Mouse (Mus musculus) limb, embryonic 12.5 days (tissue): ENCODE measurements around the gene Cycs. TPM values are rescaled to one million over a fixed set of nuclear protein-coding genes. Genes with fewer than 3 reads are reported as not detected.

ENCODE experiments used
- ATAC-seq: fragments of 200-750 bp; cut with Nextera tagmentation; 2 replicates; pipeline ENCODE4 v1.8.0; 2017; ENCODE audit warnings: low read depth, moderate TSS enrichment; ENCODE audit not compliant: insufficient number of reproducible peaks, insufficient read depth, low FRiP score, low TSS enrichment
- H3K27ac ChIP-seq: fragments of 300-500 bp; sonication (generic); 2 replicates; pipeline ENCODE4 v1.5.1; 2016; ENCODE audit warnings: mild to moderate bottlenecking, moderate library complexity
- H3K27me3 ChIP-seq: fragments of 300-500 bp; sonication (generic); 2 replicates; pipeline ENCODE4 v1.6.1; 2016; ENCODE audit warnings: mild to moderate bottlenecking, moderate library complexity
- H3K36me3 ChIP-seq: fragments of 300-500 bp; sonication (generic); 2 replicates; pipeline ENCODE4 v1.6.1; 2016; ENCODE audit warnings: mild to moderate bottlenecking, moderate library complexity
- H3K4me1 ChIP-seq: fragments of 300-500 bp; sonication (generic); replicated peaks from 2 replicates; pipeline ENCODE4 v1.6.1; 2016
- H3K4me2 ChIP-seq: fragments of 300-500 bp; sonication (generic); 2 replicates; pipeline ENCODE4 v1.6.1; 2016; ENCODE audit warnings: mild to moderate bottlenecking, moderate library complexity
- H3K4me3 ChIP-seq: fragments of 300-500 bp; sonication (generic); replicated peaks from 2 replicates; pipeline ENCODE4 v1.5.1; 2016; ENCODE audit warnings: mild to moderate bottlenecking
- H3K9ac ChIP-seq: fragments of 300-500 bp; sonication (generic); replicated peaks from 2 replicates; pipeline ENCODE4 v1.6.1; 2016; ENCODE audit warnings: mild to moderate bottlenecking, moderate library complexity
- H3K9me3 ChIP-seq: fragments of 300-500 bp; sonication (generic); 2 replicates; pipeline ENCODE4 v1.6.1; 2016; ENCODE audit warnings: mild to moderate bottlenecking, moderate library complexity
- WGBS: fragments of 180-500 bp; shearing (Covaris S2); methylation state at CpG from one replicate; pipeline ENCODE4 v1.1.7; 2016; 5-methylcytosine and 5-hydroxymethylcytosine counted together
- polyA plus RNA-seq: library from polyadenylated mRNA; unstranded; fragments of >200 nt; fragmentation: Nextera tagmentation; extraction: Ambion mirVana; gene quantifications from 2 replicates; pipeline ENCODE4 v1.2.1, GENCODE M21; 2016

The Cycs gene
- 67.4 and 71.1 TPM in 2 replicates for polyA plus RNA-seq

- H3K9me3 ChIP-seq = no peaks in the 10 kb centered on the region
- ATAC-seq = peak; percentile 98
- H3K4me2 ChIP-seq = peak within 1 kb of the TSS; percentile 87
- under 1% methylated on average over 78 of the region's 78 CpGs for WGBS
- peak within 1 kb of the TSS; percentile 76 for H3K9ac ChIP-seq
- peak within 1 kb of the TSS; percentile 80 for H3K27ac ChIP-seq
- peaks cover 21% of the 10 kb centered on the region for H3K36me3 ChIP-seq
- peaks cover 10% of the 10 kb centered on the region; the same call in 1 of the 2 replicates for H3K4me1 ChIP-seq
- no peaks in the 10 kb centered on the region for H3K27me3 ChIP-seq
- H3K4me3 ChIP-seq = peak within 1 kb of the TSS; percentile 74
Observed at GRCm38 (mm10) chr6:50566141-50566996, at the start of gene Cycs. Cycs (minus strand) TSS chr6:50566538.

- ATAC-seq = no peak
- Histone ChIP-seq H3K4me1 (peaks cover 18% of the 10 kb centered on the region), H3K27me3 (no peaks in the 10 kb centered on the region), H3K9ac (no peak overlapping the region), H3K4me3 (no peak overlapping the region), H3K36me3 (no peaks in the 10 kb centered on the region), H3K27ac (no peak overlapping the region), H3K9me3 (no peaks in the 10 kb centered on the region), H3K4me2 (no peak overlapping the region)
- 29% methylated on average over 4 of the region's 4 CpGs for WGBS
Observed at GRCm38 (mm10) chr6:50601620-50602019, 35.3 kb upstream of the Cycs start.

- no peak overlapping the region for H3K4me2 ChIP-seq
- no peaks in the 10 kb centered on the region for H3K9me3 ChIP-seq
- peaks cover 6% of the 10 kb centered on the region for H3K27me3 ChIP-seq
- ATAC-seq = no peak
- H3K9ac ChIP-seq = no peak overlapping the region
- H3K27ac ChIP-seq = peak overlapping the region; percentile 54
- H3K4me3 ChIP-seq = no peak overlapping the region
- peaks cover 21% of the 10 kb centered on the region for H3K4me1 ChIP-seq
- 58% methylated on average over 5 of the region's 5 CpGs for WGBS
- no peaks in the 10 kb centered on the region for H3K36me3 ChIP-seq
Observed at GRCm38 (mm10) chr6:50598560-50598959, 32.2 kb upstream of the Cycs start.

DNA sequence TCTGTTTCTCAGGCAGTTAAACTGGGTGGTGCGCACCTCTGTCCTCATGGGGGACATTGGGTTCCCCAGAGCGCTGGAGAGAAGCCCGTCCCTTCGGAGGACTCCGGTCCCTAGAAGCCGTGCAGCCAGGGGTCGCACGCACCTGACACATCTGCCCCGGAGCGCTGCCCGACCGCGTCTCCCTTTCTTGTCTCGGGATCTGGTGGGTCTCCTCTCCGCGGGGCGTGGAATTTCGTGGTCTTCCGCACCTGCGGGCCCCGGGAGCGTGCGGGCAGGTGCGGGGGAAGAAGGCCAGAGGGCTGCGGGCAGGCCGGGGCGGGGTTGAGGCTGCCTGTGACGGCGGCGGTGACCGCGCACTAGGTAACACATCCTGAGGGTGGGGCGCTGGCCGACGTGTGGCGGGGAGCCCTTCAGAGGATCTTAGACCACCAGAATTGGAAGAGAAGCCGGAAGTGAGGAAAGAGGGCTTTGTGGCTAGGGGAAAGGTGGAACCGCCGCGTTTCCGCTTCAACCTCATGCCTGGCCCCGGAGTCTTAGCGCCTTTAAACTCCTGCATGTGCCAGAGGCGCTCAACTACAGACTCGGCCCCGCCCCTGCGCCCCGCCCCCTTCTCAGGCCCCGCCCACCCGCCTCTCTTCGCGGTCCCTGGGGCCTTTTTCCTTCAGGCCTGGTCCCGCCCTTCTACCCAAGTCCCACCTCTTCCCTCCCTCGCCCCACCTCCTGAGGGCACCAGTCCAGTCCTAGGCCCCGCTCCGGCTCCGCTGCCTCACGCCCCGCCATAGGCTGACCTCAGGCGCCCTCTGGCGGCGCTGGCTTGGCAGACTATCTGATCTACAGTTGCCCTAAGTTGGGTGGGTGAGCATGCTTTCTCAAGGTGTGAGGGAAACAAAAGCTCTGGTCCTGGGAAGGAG is 30.2 kb upstream of the Cycs start, which contains the start of gene 4921507P07Rik:
TSS of gene 4921507P07Rik (minus strand) at position 332 of the 911 bp plus-strand sequence.
- Histone ChIP-seq H3K27ac (no peak within 1 kb of the TSS), H3K9ac (peak within 1 kb of the TSS; percentile 59), H3K9me3 (no peaks in the 10 kb centered on the region), H3K27me3 (peaks cover 6% of the 10 kb centered on the region), H3K4me2 (peak within 1 kb of the TSS; percentile 93), H3K36me3 (no peaks in the 10 kb centered on the region), H3K4me1 (peaks cover 21% of the 10 kb centered on the region), H3K4me3 (peak within 1 kb of the TSS; percentile 53)
- WGBS = under 1% methylated on average over 53 of the region's 62 CpGs
- ATAC-seq = peak; percentile 93

GRCm38 (mm10) chr6:50594372-50594771 is 28.0 kb upstream of the Cycs start:
- ATAC-seq = no peak
- Histone ChIP-seq H3K27me3 (peaks cover 6% of the 10 kb centered on the region), H3K4me3 (no peak overlapping the region), H3K36me3 (no peaks in the 10 kb centered on the region), H3K4me2 (no peak overlapping the region), H3K27ac (no peak overlapping the region), H3K9me3 (no peaks in the 10 kb centered on the region), H3K4me1 (peaks cover 21% of the 10 kb centered on the region), H3K9ac (no peak overlapping the region)
- WGBS = 84% methylated on average over 2 of the region's 2 CpGs

DNA sequence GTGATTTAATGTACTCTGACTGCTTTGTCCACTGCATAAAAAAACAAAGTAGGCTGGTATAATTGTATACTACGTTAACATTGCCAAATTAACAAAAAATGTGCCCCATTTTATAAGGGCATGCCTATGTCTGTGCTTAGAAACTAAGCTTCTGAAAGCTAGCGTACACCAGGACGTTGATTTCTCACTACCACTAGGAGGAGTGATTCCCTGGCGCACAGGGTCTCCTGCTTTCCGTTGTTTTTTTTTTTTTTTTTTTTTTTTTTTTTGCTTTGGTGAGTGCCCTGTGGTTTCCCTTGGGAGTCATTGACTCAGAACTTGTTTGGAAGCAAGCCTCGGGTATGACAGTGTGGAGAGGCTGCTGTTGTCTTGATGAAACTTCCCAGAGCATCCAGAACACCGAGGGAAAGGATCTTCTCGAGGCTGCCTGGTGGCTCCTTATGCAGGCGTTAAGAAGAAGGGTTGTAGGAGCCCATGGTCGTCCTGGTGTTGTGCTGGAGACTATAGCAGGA is 27.1 kb upstream of the Cycs start:
- Histone ChIP-seq H3K27ac (no peak overlapping the region), H3K27me3 (peaks cover 6% of the 10 kb centered on the region), H3K4me1 (peaks cover 17% of the 10 kb centered on the region), H3K9me3 (no peaks in the 10 kb centered on the region), H3K9ac (no peak overlapping the region), H3K4me2 (no peak overlapping the region), H3K4me3 (no peak overlapping the region), H3K36me3 (no peaks in the 10 kb centered on the region)
- 69% methylated on average over 10 of the region's 10 CpGs for WGBS
- no peak for ATAC-seq

- H3K27ac ChIP-seq = no peak overlapping the region
- H3K9me3 ChIP-seq = no peaks in the 10 kb centered on the region
- no peaks in the 10 kb centered on the region for H3K36me3 ChIP-seq
- no peak overlapping the region for H3K9ac ChIP-seq
- WGBS = 84% methylated on average over 3 of the region's 3 CpGs
- H3K4me3 ChIP-seq = no peak overlapping the region
- peaks cover 1% of the 10 kb centered on the region; the same call in 1 of the 2 replicates for H3K27me3 ChIP-seq
- 0 out of 2 replicates have a peak, but pooled peaks cover 2% of the 10 kb centered on the region for H3K4me1 ChIP-seq
- no peak overlapping the region for H3K4me2 ChIP-seq
- no peak for ATAC-seq
Observed at GRCm38 (mm10) chr6:50590234-50590633, 23.9 kb upstream of the Cycs start.

- 0 out of 2 replicates have a peak, but pooled peaks cover 3% of the 10 kb centered on the region for H3K4me1 ChIP-seq
- no peak overlapping the region for H3K4me2 ChIP-seq
- H3K27me3 ChIP-seq = no peaks in the 10 kb centered on the region
- H3K27ac ChIP-seq = no peak overlapping the region
- 98% methylated on average over 1 of the region's 1 CpGs for WGBS
- H3K36me3 ChIP-seq = no peaks in the 10 kb centered on the region
- no peak for ATAC-seq
- H3K9ac ChIP-seq = no peak overlapping the region
- no peaks in the 10 kb centered on the region for H3K9me3 ChIP-seq
- no peak overlapping the region for H3K4me3 ChIP-seq
Observed at GRCm38 (mm10) chr6:50588251-50588650, 21.9 kb upstream of the Cycs start.

DNA sequence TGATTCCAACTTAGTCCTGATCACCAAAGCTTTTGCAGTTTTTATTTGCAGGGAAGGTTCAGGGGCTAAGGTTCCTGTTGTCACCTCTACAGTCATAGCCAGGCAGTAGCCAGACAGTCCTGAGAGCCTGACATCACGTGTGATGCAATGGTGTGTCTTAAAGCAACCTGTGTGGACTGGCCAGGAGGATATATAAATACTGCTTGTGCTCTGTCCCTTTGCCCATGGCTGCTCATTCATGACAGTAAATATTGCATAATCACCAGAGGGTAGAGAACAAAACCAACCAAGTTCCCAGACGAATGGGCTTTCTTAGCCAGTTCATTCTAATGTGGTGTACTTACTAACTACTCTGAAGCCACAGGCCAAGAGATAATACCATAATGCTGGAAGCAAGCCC is 21.1 kb upstream of the Cycs start:
- no peak overlapping the region for H3K4me3 ChIP-seq
- ATAC-seq = no peak
- H3K27me3 ChIP-seq = no peaks in the 10 kb centered on the region
- H3K9me3 ChIP-seq = no peaks in the 10 kb centered on the region
- no peak overlapping the region for H3K27ac ChIP-seq
- no peak overlapping the region for H3K9ac ChIP-seq
- WGBS = 87% methylated on average over 2 of the region's 2 CpGs
- H3K4me1 ChIP-seq = 0 out of 2 replicates have a peak, but pooled peaks cover 3% of the 10 kb centered on the region
- no peaks in the 10 kb centered on the region for H3K36me3 ChIP-seq
- H3K4me2 ChIP-seq = no peak overlapping the region

GRCm38 (mm10) chr6:50586316-50586715 is 20.0 kb upstream of the Cycs start:
- WGBS = 72% methylated on average over 5 of the region's 5 CpGs
- Histone ChIP-seq H3K4me2 (no peak overlapping the region), H3K36me3 (no peaks in the 10 kb centered on the region), H3K27ac (no peak overlapping the region), H3K27me3 (no peaks in the 10 kb centered on the region), H3K9ac (no peak overlapping the region), H3K4me3 (no peak overlapping the region), H3K9me3 (no peaks in the 10 kb centered on the region), H3K4me1 (0 out of 2 replicates have a peak, but pooled peaks cover 3% of the 10 kb centered on the region)
- no peak for ATAC-seq

- no peak overlapping the region for H3K9ac ChIP-seq
- ATAC-seq = no peak
- no peak overlapping the region for H3K4me3 ChIP-seq
- no peak overlapping the region for H3K4me2 ChIP-seq
- no peaks in the 10 kb centered on the region for H3K9me3 ChIP-seq
- no peaks in the 10 kb centered on the region for H3K36me3 ChIP-seq
- H3K27ac ChIP-seq = no peak overlapping the region
- 76% methylated on average over 7 of the region's 7 CpGs for WGBS
- 0 out of 2 replicates have a peak, but pooled peaks cover 3% of the 10 kb centered on the region for H3K4me1 ChIP-seq
- H3K27me3 ChIP-seq = no peaks in the 10 kb centered on the region
Observed at GRCm38 (mm10) chr6:50585733-50586132, 19.4 kb upstream of the Cycs start.
